Comparison of ENCODE assay signal across 20 mouse cellular contexts in the genomic region with DNA sequence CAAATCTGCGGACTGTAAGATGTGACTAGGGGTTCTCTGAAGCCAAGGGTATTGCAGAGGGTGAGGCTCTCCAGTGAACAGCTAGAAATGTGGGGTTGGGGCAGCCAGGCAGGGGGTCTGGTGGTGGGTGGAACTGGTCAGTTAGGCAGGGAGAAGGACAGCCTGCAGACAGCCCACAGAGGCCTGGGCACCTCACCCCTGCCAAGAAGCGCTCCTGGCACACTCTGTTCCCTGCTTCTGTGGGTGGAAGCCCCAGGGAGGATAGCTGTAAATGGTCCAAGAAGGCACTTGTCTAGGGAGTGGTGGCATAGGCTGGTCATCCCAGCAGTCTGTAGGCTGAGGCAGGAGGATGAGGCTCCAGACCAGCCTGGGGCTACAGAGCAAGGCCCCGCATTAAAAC. TPM values are rescaled to one million over a fixed set of nuclear protein-coding genes. Genes with fewer than 3 reads are reported as not detected.
DNase-seq lines count a peak whose midpoint lies in the region; ATAC-seq lines count a peak whose summit lies in the region.
"Had no signal": no experiment of that assay in that cellular context is flagged by ENCODE, and none has a peak within 500 bp of the region (broad histone marks: within the 10 kb centered on the region; RNA-seq: fewer than 3 reads in every experiment).

No protein-coding gene starts in this region.

- WGBS in kidney, embryonic 15.5 days = 92% methylated on average over 3 of the region's 3 CpGs

- no peak overlapping the region for H3K9ac ChIP-seq in kidney, embryonic 15.5 days
- H3K9ac ChIP-seq: forebrain, embryonic 13.5 days; heart, embryonic 13.5 days; hindbrain, embryonic 14.5 days; limb, embryonic 12.5 days had no signal

- H3K9me3 ChIP-seq in kidney, embryonic 15.5 days (replicated peaks) = no peaks in the 10 kb centered on the region
- H3K9me3 ChIP-seq: forebrain, embryonic 13.5 days; heart, embryonic 13.5 days; limb, embryonic 12.5 days had no signal

- H3K4me2 ChIP-seq in kidney, embryonic 15.5 days = no peak overlapping the region
- H3K4me2 ChIP-seq: forebrain, embryonic 13.5 days; heart, embryonic 13.5 days; hindbrain, embryonic 14.5 days; limb, embryonic 12.5 days had no signal

- H3K4me3 ChIP-seq in kidney, embryonic 15.5 days (replicated peaks) = no peak overlapping the region
- H3K4me3 ChIP-seq: forebrain, embryonic 13.5 days; heart, embryonic 13.5 days; limb, embryonic 12.5 days; megakaryocyte, embryonic 14.5 days had no signal

- H3K4me1 ChIP-seq in kidney, embryonic 15.5 days = peaks cover 28% of the 10 kb centered on the region

- peaks cover 51% of the 10 kb centered on the region for H3K27me3 ChIP-seq in kidney, embryonic 15.5 days

- ATAC-seq in kidney, embryonic 15.5 days (replicated peaks; ENCODE audit: low FRiP score) = no peak
- ATAC-seq: forebrain, embryonic 13.5 days had no signal

- DNase-seq in gastrocnemius, adult 18-20 months (ENCODE audit: low spot score) = peak; percentile 46
- DNase-seq in gastrocnemius, postnatal 10 days = no peak
- DNase-seq in kidney, adult 8-10 months = peak; percentile 27 to 61
- DNase-seq in adipocyte (ENCODE audit: low spot score) = peak; percentile 40
- DNase-seq in kidney, postnatal 10 days = peak; percentile 33
- DNase-seq in frontal cortex, adult 2 months (ENCODE audit: extremely low spot score in 1 of 2, low spot score in 1 of 2) = no peak
- no peak for DNase-seq in urinary bladder, adult 18-20 months (ENCODE audit: low spot score in 2 of 2)
- DNase-seq: cerebellum, adult 9-11 months; lung, adult 18-20 months; midbrain, embryonic 14.5 days; retina, postnatal 1 day; right cerebral cortex, postnatal 4 days; thymus, postnatal 36 days had no signal

- no peaks in the 10 kb centered on the region for H3K36me3 ChIP-seq in kidney, embryonic 15.5 days
- H3K36me3 ChIP-seq: heart, embryonic 13.5 days; limb, embryonic 12.5 days had no signal

- H3K27ac ChIP-seq in kidney, embryonic 15.5 days = no peak overlapping the region
- H3K27ac ChIP-seq: forebrain, embryonic 13.5 days; heart, embryonic 13.5 days; hindbrain, embryonic 14.5 days; limb, embryonic 12.5 days had no signal

RNA-seq across cellular contexts. Expression of a gene that starts 19.7 kb away (rescaled TPM):
- 10 to 100 TPM; 54.5 to 64.1 TPM for total RNA-seq in gastrocnemius, adult 18-20 months (2021)
- total RNA-seq in gastrocnemius, postnatal 10 days (2021) = 10 to 100 TPM; 28.4 to 32.5 TPM
- polyA plus RNA-seq in kidney, embryonic 15.5 days (2015; fragmentation: Nextera tagmentation; extraction: Ambion mirVana) = 7.3 and 7.4 TPM in 2 replicates
- polyA plus RNA-seq in frontal cortex, adult 2 months (2012; rRNA removed) = 4.6 and 6.0 TPM in 2 replicates

RNA-seq across cellular contexts. Expression of a gene that starts 31.4 kb away (rescaled TPM):
- under 1 TPM; 0.25 to 0.52 TPM for total RNA-seq in gastrocnemius, adult 18-20 months (2021)
- 1 to 10 TPM; 2.3 to 3.0 TPM for total RNA-seq in gastrocnemius, postnatal 10 days (2021)
- 9.2 and 10.9 TPM in 2 replicates for polyA plus RNA-seq in kidney, embryonic 15.5 days (2015; fragmentation: Nextera tagmentation; extraction: Ambion mirVana)
- polyA plus RNA-seq in frontal cortex, adult 2 months (2012; rRNA removed) = 25.7 and 28.9 TPM in 2 replicates
- total RNA-seq: granulocyte monocyte progenitor cell, adult 5-6 weeks had no signal

RNA-seq across cellular contexts. Expression of a gene that starts 40.0 kb away (rescaled TPM):
- total RNA-seq in gastrocnemius, adult 18-20 months (2021) = 1 to 10 TPM; 7.0 to 7.6 TPM
- 10 to 100 TPM; 13.6 to 16.8 TPM for total RNA-seq in gastrocnemius, postnatal 10 days (2021)
- polyA plus RNA-seq in kidney, embryonic 15.5 days (2015; fragmentation: Nextera tagmentation; extraction: Ambion mirVana) = 25.5 and 26.8 TPM in 2 replicates
- 9.5 and 10.7 TPM in 2 replicates for polyA plus RNA-seq in frontal cortex, adult 2 months (2012; rRNA removed)

RNA-seq across cellular contexts. Expression of a gene that starts 44.7 kb away (rescaled TPM):
- 10 to 100 TPM; 28.2 to 35.7 TPM for total RNA-seq in gastrocnemius, adult 18-20 months (2021)
- total RNA-seq in gastrocnemius, postnatal 10 days (2021) = 10 to 100 TPM; 28.6 to 30.3 TPM
- 121 and 137 TPM in 2 replicates for polyA plus RNA-seq in kidney, embryonic 15.5 days (2015; fragmentation: Nextera tagmentation; extraction: Ambion mirVana)
- 75.7 and 79.1 TPM in 2 replicates for polyA plus RNA-seq in frontal cortex, adult 2 months (2012; rRNA removed)

RNA-seq across cellular contexts. Expression of a gene that starts 45.4 kb away (rescaled TPM):
- 10 to 100 TPM; 26.7 to 28.1 TPM for total RNA-seq in gastrocnemius, adult 18-20 months (2021)
- total RNA-seq in gastrocnemius, postnatal 10 days (2021) = 10 to 100 TPM; 22.4 to 23.3 TPM
- 30.9 and 36.7 TPM in 2 replicates for polyA plus RNA-seq in kidney, embryonic 15.5 days (2015; fragmentation: Nextera tagmentation; extraction: Ambion mirVana)
- 49.4 and 55.7 TPM in 2 replicates for polyA plus RNA-seq in frontal cortex, adult 2 months (2012; rRNA removed)

Comparison
In these comparisons a context has a peak if more than half of its experiments do, and no peak if none do; other contexts are left out.
1. DNase-seq: peak in gastrocnemius, adult 18-20 months (single experiment), kidney, adult 8-10 months (2 of 2), adipocyte (single experiment) and kidney, postnatal 10 days (single experiment); none in gastrocnemius, postnatal 10 days (single experiment), frontal cortex, adult 2 months (0 of 2) and urinary bladder, adult 18-20 months (0 of 2).